In genomic region chr7:28919815-28920214, GRCm38 (mm10) we compare ENCODE assay signal across 9 mouse cellular contexts. TPM values are rescaled to one million over a fixed set of nuclear protein-coding genes. Genes with fewer than 3 reads are reported as not detected.
DNase-seq lines count a peak whose midpoint lies in the region; ATAC-seq and TF ChIP-seq lines count a peak whose summit lies in the region.
"Had no signal": no experiment of that assay in that cellular context is flagged by ENCODE, and none has a peak within 500 bp of the region (broad histone marks: within the 10 kb centered on the region; RNA-seq: fewer than 3 reads in every experiment).

No protein-coding gene starts in this region.

- WGBS in forebrain, embryonic 14.5 days: 4% methylated on average over 6 of the region's 6 CpGs
- 48% methylated on average over 6 of the region's 6 CpGs for WGBS in midbrain, embryonic 15.5 days

- H3K4me3 ChIP-seq in layer of hippocampus, adult 2 months: no peak overlapping the region
- no peak overlapping the region for H3K4me3 ChIP-seq in brown adipose tissue, adult 24 weeks (ENCODE audit: insufficient read depth, low read depth, low read length)
- no peak overlapping the region for H3K4me3 ChIP-seq in forebrain, embryonic 14.5 days (ENCODE audit: low read depth, low read length)
- H3K4me3 ChIP-seq in midbrain, embryonic 15.5 days: no peak overlapping the region

- H3K9ac ChIP-seq in forebrain, embryonic 14.5 days (ENCODE audit: low read length): 0 out of 2 replicates have a peak overlapping the region, but pooled peaks have one; percentile 17
- H3K9ac ChIP-seq in midbrain, embryonic 15.5 days: no peak overlapping the region

- no peaks in the 10 kb centered on the region for H3K27me3 ChIP-seq in forebrain, embryonic 14.5 days (replicated peaks; ENCODE audit: control insufficient read depth, insufficient read depth, low read length)
- H3K27me3 ChIP-seq in midbrain, embryonic 15.5 days (replicated peaks): no peaks in the 10 kb centered on the region

- peak overlapping the region; percentile 92 for H3K27ac ChIP-seq in layer of hippocampus, adult 2 months
- H3K27ac ChIP-seq in brown adipose tissue, adult 24 weeks (replicated peaks; ENCODE audit: low read depth, low read length): peak overlapping the region; percentile 96
- H3K27ac ChIP-seq in forebrain, embryonic 14.5 days (ENCODE audit: low read depth, low read length): peak overlapping the region; percentile 48; the same call in 1 of the 2 replicates
- H3K27ac ChIP-seq in midbrain, embryonic 15.5 days: peak overlapping the region; percentile 57

- 0 out of 2 replicates have a peak overlapping the region, but pooled peaks have one; percentile 2 for H3K4me2 ChIP-seq in forebrain, embryonic 14.5 days (ENCODE audit: low read length)
- H3K4me2 ChIP-seq in midbrain, embryonic 15.5 days: no peak overlapping the region

- H3K36me3 ChIP-seq in forebrain, embryonic 14.5 days (ENCODE audit: control insufficient read depth, insufficient read depth, low read length): peaks cover 42% of the 10 kb centered on the region
- peaks cover 26% of the 10 kb centered on the region; the same call in 1 of the 2 replicates for H3K36me3 ChIP-seq in midbrain, embryonic 15.5 days (replicated peaks)

- 0 out of 2 replicates have a peak, but pooled peaks have one; percentile 16 for TF ChIP-seq CTCF in layer of hippocampus, adult 2 months (conservative IDR thresholded peaks at IDR 0.05)

- peak; percentile 86 for ATAC-seq in forebrain, embryonic 14.5 days
- ATAC-seq in midbrain, embryonic 15.5 days (replicated peaks): peak; percentile 57

- intact Hi-C loops in left cerebral cortex, postnatal 4 days (cut with DNase I): no loop called here

- H3K4me1 ChIP-seq in brown adipose tissue, adult 24 weeks (ENCODE audit: control insufficient read depth, insufficient read depth, insufficient read length, low read length): peaks cover 75% of the 10 kb centered on the region
- peaks cover 42% of the 10 kb centered on the region for H3K4me1 ChIP-seq in forebrain, embryonic 14.5 days (ENCODE audit: control insufficient read depth, insufficient read depth, low read length)
- H3K4me1 ChIP-seq in midbrain, embryonic 15.5 days: peaks cover 47% of the 10 kb centered on the region

- peak in 1 of 2 experiments; percentile 36 for DNase-seq in layer of hippocampus, adult 2 months (ENCODE audit: low spot score in 2 of 2)
- DNase-seq in layer of hippocampus, adult 9-11 months: no peak
- peak; percentile 95 for DNase-seq in forebrain, embryonic 14.5 days (ENCODE audit: low spot score)
- DNase-seq in heart, postnatal 4 days: peak; percentile 94
- peak; percentile 92 for DNase-seq in left cerebral cortex, postnatal 4 days
- DNase-seq in yolk sac, embryonic 10.5 days (ENCODE audit: low spot score): peak; percentile 83

- H3K9me3 ChIP-seq in forebrain, embryonic 14.5 days (replicated peaks; ENCODE audit: control insufficient read depth, low read length): no peaks in the 10 kb centered on the region
- H3K9me3 ChIP-seq in midbrain, embryonic 15.5 days: no peaks in the 10 kb centered on the region

RNA-seq across cellular contexts. Expression of gene Capn12, which starts 38.6 kb away (rescaled TPM):
- under 1 TPM; 0.15 to 0.29 TPM for total RNA-seq in layer of hippocampus, adult 2 months (2021)
- 0.63 and 0.71 TPM in 2 replicates for polyA plus RNA-seq in brown adipose tissue, adult 24 weeks (2012; ENCODE audit: insufficient read depth, insufficient read length, missing spikeins)
- 0.11 and 0.38 TPM in 2 replicates for polyA plus RNA-seq in forebrain, embryonic 14.5 days (2014; fragmentation: Nextera tagmentation; extraction: Ambion mirVana)
- total RNA-seq in heart, postnatal 4 days (2021): under 1 TPM; 0.31 to 0.83 TPM
- under 1 TPM; 0.18 to 0.52 TPM for total RNA-seq in left cerebral cortex, postnatal 4 days (2021)
- polyA plus RNA-seq in midbrain, embryonic 15.5 days (2015; fragmentation: Nextera tagmentation; extraction: Ambion mirVana): 0.33 and 0.52 TPM in 2 replicates

RNA-seq across cellular contexts. Expression of gene Actn4, which starts 42.3 kb away (rescaled TPM):
- 100 to 1,000 TPM; 131 to 134 TPM for total RNA-seq in layer of hippocampus, adult 2 months (2021)
- polyA plus RNA-seq in brown adipose tissue, adult 24 weeks (2012; ENCODE audit: insufficient read depth, insufficient read length, missing spikeins): 122 and 135 TPM in 2 replicates
- polyA plus RNA-seq in forebrain, embryonic 14.5 days (2014; fragmentation: Nextera tagmentation; extraction: Ambion mirVana): 101 and 128 TPM in 2 replicates
- total RNA-seq in heart, postnatal 4 days (2021): 100 to 1,000 TPM; 224 to 231 TPM
- 100 to 1,000 TPM; 129 to 134 TPM for total RNA-seq in left cerebral cortex, postnatal 4 days (2021)
- polyA plus RNA-seq in midbrain, embryonic 15.5 days (2015; fragmentation: Nextera tagmentation; extraction: Ambion mirVana): 140 and 143 TPM in 2 replicates

RNA-seq across cellular contexts. Expression of gene Lgals7, which starts 56.2 kb away (rescaled TPM):
- total RNA-seq in layer of hippocampus, adult 2 months (2021): not detected
- 2.3 TPM in 1 of 2 replicates, not detected in the other for polyA plus RNA-seq in brown adipose tissue, adult 24 weeks (2012; ENCODE audit: insufficient read depth, insufficient read length, missing spikeins)
- 2.4 and 4.2 TPM in 2 replicates for polyA plus RNA-seq in forebrain, embryonic 14.5 days (2014; fragmentation: Nextera tagmentation; extraction: Ambion mirVana)
- 1 to 10 TPM; 1.4 to 4.4 TPM for total RNA-seq in heart, postnatal 4 days (2021)
- total RNA-seq in left cerebral cortex, postnatal 4 days (2021): 1 to 10 TPM; 2.3 to 3.7 TPM
- 7.8 and 9.2 TPM in 2 replicates for polyA plus RNA-seq in midbrain, embryonic 15.5 days (2015; fragmentation: Nextera tagmentation; extraction: Ambion mirVana)
- total RNA-seq: layer of hippocampus, adult 8-10 months had no signal
